Mouse (Mus musculus) monocyte, adult 5-6 weeks (primary cell): ENCODE measurements around the gene Olfr974. TPM values are rescaled to one million over a fixed set of nuclear protein-coding genes. Genes with fewer than 3 reads are reported as not detected.
"Not testable (repeated sequence)": the region's sequence is repeated elsewhere in the genome, so short reads cannot be mapped to it uniquely, and the experiment has no call there.

Experiments used
- ATAC-seq: fragments of 153-309, 156-312 bp; replicated peaks from 2 replicates; pipeline ENCODE4 v1.8.0; 2017; ENCODE audit warnings: mild to moderate bottlenecking; ENCODE audit not compliant: low TSS enrichment, insufficient number of reproducible peaks, severe bottlenecking, poor library complexity, low FRiP score
- total RNA-seq: library from RNA; stranded (forward); fragments of 200-1000, 200-491, 200-594 nt; gene quantifications from 3 replicates; pipeline ENCODE4 v1.2.3, GENCODE M21; 2017

Olfr974 gene
- total RNA-seq, result not detected in 3 replicates

DNA sequence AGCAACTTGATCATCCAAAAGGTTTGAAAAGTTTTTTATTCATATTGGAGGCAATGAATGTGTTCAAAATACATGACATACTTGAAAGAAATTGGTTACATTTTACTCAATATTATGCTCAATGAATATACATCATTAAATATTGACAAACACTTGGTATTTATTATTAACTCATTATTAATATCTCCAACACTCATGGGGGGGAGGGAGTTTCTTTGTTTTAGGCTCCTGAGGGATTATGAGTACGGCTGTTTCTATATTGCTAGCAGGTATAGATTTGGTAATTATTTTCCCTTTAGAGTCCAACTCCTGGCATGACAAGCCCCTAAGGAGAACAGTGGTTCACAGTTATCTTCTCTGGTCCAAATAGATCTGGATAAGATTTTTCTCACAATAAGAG lies at the start of gene Olfr974:
TSS of gene Olfr974 (plus strand) at position 301 of the 400 bp plus-strand sequence.
- ATAC-seq, result no peak

DNA sequence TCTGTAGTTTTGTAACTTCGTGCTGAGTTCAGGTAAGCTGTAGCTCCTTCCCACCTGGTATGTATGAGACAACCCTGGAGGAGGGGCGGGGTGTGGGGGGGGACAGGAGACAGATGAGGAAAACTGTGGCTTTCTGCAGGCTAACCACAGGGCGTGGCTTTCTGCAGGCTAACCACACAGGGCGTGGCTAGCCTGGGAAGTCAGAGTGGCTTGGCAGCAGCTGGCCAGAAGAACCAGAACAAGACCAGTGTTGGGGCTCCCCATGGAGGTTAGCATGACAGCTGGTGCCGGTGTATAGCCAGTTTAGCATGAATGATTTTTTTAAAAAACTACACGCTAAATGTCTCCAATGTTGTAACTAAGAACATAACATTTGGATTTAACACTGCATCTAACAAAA lies 32.2 kb upstream of the Olfr974 start:
- no peak for ATAC-seq

DNA sequence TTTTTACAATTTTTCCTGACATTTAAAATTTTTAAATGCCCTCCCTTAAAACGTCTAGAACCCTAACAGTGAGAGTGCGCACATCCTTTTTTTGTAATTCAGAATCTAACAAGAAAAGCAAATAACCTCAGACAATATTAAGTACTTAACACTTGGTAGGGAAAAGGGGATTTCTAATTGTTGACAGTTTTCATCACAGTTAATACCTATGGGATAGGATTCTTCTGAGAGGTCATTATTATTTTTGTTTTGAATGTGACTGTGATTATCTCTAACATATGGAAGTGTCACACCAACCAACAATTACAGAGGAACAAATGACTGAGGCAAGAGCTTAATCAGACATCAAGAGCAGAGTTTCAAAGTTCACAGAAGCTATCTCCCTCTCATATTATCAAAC lies 30.3 kb upstream of the Olfr974 start, which contains the start of gene Olfr229:
TSS of gene Olfr229 (plus strand) at position 301 of the 400 bp plus-strand sequence.
- no peak for ATAC-seq

- ATAC-seq, result 0 out of 2 replicates have a peak, but pooled peaks have one; percentile 43
These were observed 27.4 kb upstream of the Olfr974 start for GRCm38 (mm10) chr9:39909939-39910338.

DNA sequence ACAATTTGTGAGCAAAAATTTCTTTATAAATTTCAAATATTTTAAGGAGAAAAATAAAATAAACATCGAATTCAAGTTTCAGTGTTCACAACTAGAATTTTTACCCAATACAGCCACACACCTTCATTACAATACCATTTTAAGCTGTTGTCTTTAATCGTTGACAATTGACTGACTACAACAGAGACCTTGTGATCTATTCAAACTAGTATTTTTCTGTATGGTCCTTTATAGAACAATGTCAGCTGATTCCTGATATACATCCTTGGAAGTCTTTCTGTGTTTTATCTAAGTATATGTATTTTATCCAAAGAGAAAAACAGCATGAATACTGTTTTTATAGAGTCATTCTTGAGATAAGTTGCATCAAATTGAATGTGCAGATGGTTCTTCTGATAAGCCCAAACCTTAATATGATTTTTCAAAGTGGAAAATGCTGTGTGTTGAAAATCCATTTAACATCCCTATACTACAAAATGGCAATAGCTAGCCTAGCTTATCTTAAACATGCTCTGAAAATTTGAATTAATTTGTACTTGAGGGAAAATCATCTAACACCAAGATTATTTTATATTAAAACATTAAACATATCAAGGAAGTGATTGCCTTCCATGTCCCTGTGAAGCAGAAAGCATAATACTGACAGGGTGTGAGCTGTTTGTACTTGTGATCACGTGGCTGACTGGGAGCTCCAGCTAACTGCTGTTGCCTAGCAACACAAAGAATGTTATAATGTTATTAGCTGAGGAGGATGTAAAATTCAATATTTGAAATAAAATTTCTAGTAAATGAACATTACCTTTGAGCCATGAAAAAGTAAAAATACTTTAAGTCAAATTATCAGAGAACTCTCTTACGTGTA lies 9.1 kb upstream of the Olfr974 start:
- ATAC-seq, result not testable (repeated sequence)

GRCm38 (mm10) chr9:39928837-39929236 lies 8.5 kb upstream of the Olfr974 start:
- ATAC-seq, result not testable (repeated sequence)

DNA sequence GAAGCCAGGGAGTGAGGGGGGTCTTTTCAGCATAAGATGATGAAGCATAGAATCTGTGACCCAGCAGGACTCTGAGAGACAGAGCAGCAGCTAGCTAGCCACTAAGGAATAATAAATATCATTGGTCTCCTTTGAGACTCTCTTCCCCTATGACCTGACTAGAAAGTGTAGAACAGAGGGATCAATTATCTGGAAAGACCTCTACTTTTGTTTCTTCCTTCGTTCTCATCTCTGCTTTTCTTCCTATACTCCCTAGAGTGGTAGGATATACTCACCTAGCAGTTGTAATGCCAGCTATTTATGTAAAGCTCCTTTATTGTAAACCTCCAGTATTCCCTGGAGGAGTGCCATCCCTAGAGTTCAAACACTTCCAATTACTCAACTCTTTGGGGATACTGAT lies 14.6 kb downstream of the Olfr974 start, which contains the start of gene Olfr975:
TSS of gene Olfr975 (minus strand) at position 101 of the 400 bp plus-strand sequence.
- ATAC-seq, result no peak

GRCm38 (mm10) chr9:39961033-39961432 lies 23.7 kb downstream of the Olfr974 start, which contains the start of gene Olfr976:
Olfr976 (minus strand) TSS chr9:39961133.
- ATAC-seq, result not testable (repeated sequence)

DNA sequence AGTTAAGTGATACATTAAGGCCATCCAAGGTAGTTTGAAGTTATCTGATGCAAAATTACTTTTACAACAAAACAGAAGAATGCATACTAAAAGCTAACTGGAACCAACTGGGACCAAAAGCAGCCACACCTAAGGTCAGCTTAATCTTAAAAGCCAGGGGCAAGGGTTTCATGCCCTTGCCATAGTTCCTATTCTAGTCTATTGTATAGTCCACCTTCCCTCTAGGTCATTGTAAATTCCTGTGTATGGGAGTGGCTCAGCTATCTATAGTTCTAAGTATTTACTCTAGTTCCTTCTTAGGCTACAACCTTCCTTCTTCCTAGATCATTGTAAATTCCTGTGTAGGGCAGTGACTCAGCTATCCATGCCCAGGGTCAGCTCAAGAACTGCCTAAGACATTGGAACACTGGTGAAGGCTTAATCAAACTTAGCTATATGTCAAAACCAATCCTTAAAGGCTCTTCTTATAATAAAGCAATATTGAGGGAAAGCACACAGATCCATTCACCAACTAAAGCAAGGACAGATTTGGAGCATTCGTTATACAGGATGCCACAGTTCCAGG lies 39.4 kb downstream of the Olfr974 start:
- ATAC-seq, result not testable (repeated sequence)

DNA sequence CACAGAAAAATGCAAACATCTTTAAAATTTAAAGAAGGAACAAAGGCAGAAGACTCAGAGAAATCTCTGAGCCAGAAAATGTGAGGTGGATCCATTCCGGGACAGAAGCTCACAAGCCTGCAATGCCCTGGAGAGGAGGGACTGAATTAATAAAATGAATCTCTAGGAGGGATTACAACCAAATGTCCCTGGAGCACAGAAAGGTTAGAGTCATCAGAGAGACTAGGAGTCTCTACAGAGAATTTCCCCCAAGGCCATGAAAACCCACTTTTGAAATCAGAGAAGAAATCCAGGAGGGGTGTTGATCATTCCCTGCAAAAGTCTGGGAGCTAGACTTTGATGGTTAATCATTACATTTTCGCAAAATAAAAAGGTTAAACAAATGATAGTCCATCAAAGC lies 54.5 kb downstream of the Olfr974 start, which contains the start of gene Olfr978:
TSS of gene Olfr978 (plus strand) at position 301 of the 400 bp plus-strand sequence.
- ATAC-seq, result no peak

Other genes starting within 250 kb of the Olfr974 start
- not detected in 3 replicates for gene Olfr149, start 230.4 kb upstream of the Olfr974 start, total RNA-seq
- gene Olfr965, start 226.1 kb upstream of the Olfr974 start, total RNA-seq, result not detected in 3 replicates
- not detected in 3 replicates for gene Olfr150, start 206.5 kb upstream of the Olfr974 start, total RNA-seq
- gene Olfr967, start 191.3 kb upstream of the Olfr974 start, total RNA-seq, result 1.1 TPM in 1 of 3 replicates, not detected in the others
- not detected in 3 replicates for gene Olfr968, start 154.2 kb upstream of the Olfr974 start, total RNA-seq
- gene Olfr969, start 146.6 kb upstream of the Olfr974 start, total RNA-seq, result not detected in 3 replicates
- gene Olfr970, start 128.6 kb upstream of the Olfr974 start, total RNA-seq, result not detected in 3 replicates
- not detected in 3 replicates for gene Olfr971, start 100.6 kb upstream of the Olfr974 start, total RNA-seq
- not detected in 3 replicates for gene Olfr972, start 71.1 kb upstream of the Olfr974 start, total RNA-seq
- not detected in 3 replicates for gene Olfr229, start 30.2 kb upstream of the Olfr974 start, total RNA-seq
- gene Olfr975, start 14.5 kb downstream of the Olfr974 start, total RNA-seq, result not detected in 3 replicates
- not detected in 3 replicates for gene Olfr976, start 23.6 kb downstream of the Olfr974 start, total RNA-seq
- not detected in 3 replicates for gene Olfr978, start 54.6 kb downstream of the Olfr974 start, total RNA-seq
- not detected in 3 replicates for gene Olfr979, start 66.0 kb downstream of the Olfr974 start, total RNA-seq
- gene Olfr980, start 72.1 kb downstream of the Olfr974 start, total RNA-seq, result not detected in 3 replicates
- not detected in 3 replicates for gene Olfr981, start 84.0 kb downstream of the Olfr974 start, total RNA-seq
- gene Olfr982, start 136.3 kb downstream of the Olfr974 start, total RNA-seq, result not detected in 3 replicates
- not detected in 3 replicates for gene Olfr983, start 156.1 kb downstream of the Olfr974 start, total RNA-seq
- not detected in 3 replicates for gene Olfr984, start 176.7 kb downstream of the Olfr974 start, total RNA-seq
- gene Olfr985, start 192.7 kb downstream of the Olfr974 start, total RNA-seq, result not detected in 3 replicates
- not detected in 3 replicates for gene Tmem225, start 210.6 kb downstream of the Olfr974 start, total RNA-seq
- not detected in 3 replicates for gene Olfr986, start 243.4 kb downstream of the Olfr974 start, total RNA-seq